Mouse (Mus musculus) testis, adult 2 months (tissue): ENCODE data around the gene Maats1.

Source experiments
- CTCF ChIP-seq: fragments of 200-500 bp; IDR thresholded peaks from 2 replicates; pipeline ENCODE4 v1.5.1; 2012; ENCODE audit warnings: low read depth, mild to moderate bottlenecking, inconsistent platforms, low read length, moderate library complexity; ENCODE audit not compliant: control insufficient read depth, insufficient read depth, insufficient replicate concordance
- POLR2A ChIP-seq: fragments of 200-500 bp; IDR thresholded peaks from 2 replicates; pipeline ENCODE4 v1.6.1; 2012; ENCODE audit warnings: low read depth, mild to moderate bottlenecking, inconsistent platforms, low read length, moderate library complexity; ENCODE audit not compliant: control insufficient read depth

- no peak for TF ChIP-seq CTCF
- no peak for TF ChIP-seq POLR2A
These were observed 16.4 kb upstream of the Maats1 start for GRCm38 (mm10) chr16:38358256-38358812.
